Mouse (Mus musculus) forebrain, embryonic 11.5 days (tissue): ENCODE measurements around the gene Abcc4. TPM values are rescaled to one million over a fixed set of nuclear protein-coding genes. Genes with fewer than 3 reads are reported as not detected.
A peak's percentile ranks its signal among the peaks of the same experiment; 100 is the strongest.

ENCODE experiments used
- ATAC-seq: fragments of 200-750 bp; cut with Nextera tagmentation; replicated peaks from 2 replicates; pipeline ENCODE4 v1.8.0; 2017; ENCODE audit warnings: moderate TSS enrichment; ENCODE audit not compliant: low FRiP score
- DNase-seq: peaks from one replicate; pipeline ENCODE4 v3.0.0-alpha.2; 2017; ENCODE audit warnings: low spot score
- H3K27ac ChIP-seq: fragments of 300-500 bp; sonication (generic); 2 replicates; pipeline ENCODE4 v1.5.1; 2014; ENCODE audit warnings: low read depth, low read length
- H3K27me3 ChIP-seq: fragments of 300-500 bp; sonication (generic); 2 replicates; pipeline ENCODE4 v1.6.1; 2014; ENCODE audit warnings: mild to moderate bottlenecking, low read length, mixed read lengths; ENCODE audit not compliant: control insufficient read depth, insufficient read depth
- H3K36me3 ChIP-seq: fragments of 300-500 bp; sonication (generic); 2 replicates; pipeline ENCODE4 v1.6.1; 2014; ENCODE audit warnings: mild to moderate bottlenecking, low read length, moderate library complexity, mixed read lengths; ENCODE audit not compliant: control insufficient read depth, insufficient read depth
- H3K4me1 ChIP-seq: fragments of 300-500 bp; sonication (generic); replicated peaks from 2 replicates; pipeline ENCODE4 v1.6.1; 2014; ENCODE audit warnings: low read length, mixed read lengths; ENCODE audit not compliant: control insufficient read depth, insufficient read depth
- H3K4me2 ChIP-seq: fragments of 300-500 bp; sonication (generic); 2 replicates; pipeline ENCODE4 v1.6.1; 2014; ENCODE audit warnings: low read depth, mild to moderate bottlenecking, low read length, moderate library complexity, mixed read lengths; ENCODE audit not compliant: severe bottlenecking
- H3K4me3 ChIP-seq: fragments of 300-500 bp; sonication (generic); 2 replicates; pipeline ENCODE4 v1.5.1; 2014; ENCODE audit warnings: low read depth, low read length
- H3K9ac ChIP-seq: fragments of 300-500 bp; sonication (generic); 2 replicates; pipeline ENCODE4 v1.6.1; 2014; ENCODE audit warnings: low read length
- H3K9me3 ChIP-seq: fragments of 300-500 bp; sonication (generic); 2 replicates; pipeline ENCODE4 v1.6.1; 2016; ENCODE audit warnings: low read length, mixed read lengths; ENCODE audit not compliant: control insufficient read depth
- WGBS: fragments of 180-500 bp; shearing (Covaris S2); extraction: QIAGEN DNeasy Blood & Tissue Kit; methylation state at CpG from one replicate; pipeline ENCODE4 v1.1.7; 2014; 5-methylcytosine and 5-hydroxymethylcytosine counted together
- polyA plus RNA-seq: library from polyadenylated mRNA; unstranded; fragments of >200 nt; fragmentation: Nextera tagmentation; extraction: Ambion mirVana; gene quantifications from 2 replicates; pipeline ENCODE4 v1.2.1, GENCODE M21; 2014

Gene Abcc4
- polyA plus RNA-seq, 1 experiment from 2014 or later = 4.0 TPM

GRCm38 (mm10) chr14:118735114-118735513, 29.1 kb upstream of the Abcc4 start:
- 51% methylated on average over 2 of the region's 2 CpGs for WGBS

GRCm38 (mm10) chr14:118733146-118733545, 27.1 kb upstream of the Abcc4 start:
- H3K36me3 ChIP-seq = no peaks in the 10 kb centered on the region
- DNase-seq (no peak), ATAC-seq (no peak)
- H3K9me3 ChIP-seq = no peaks in the 10 kb centered on the region
- peaks cover 6% of the 10 kb centered on the region; the same call in 1 of the 2 replicates for H3K4me1 ChIP-seq
- H3K4me2 ChIP-seq = no peak overlapping the region
- H3K27ac ChIP-seq = no peak overlapping the region
- H3K27me3 ChIP-seq = no peaks in the 10 kb centered on the region
- 88% methylated on average over 5 of the region's 5 CpGs for WGBS
- H3K9ac ChIP-seq = no peak overlapping the region
- no peak overlapping the region for H3K4me3 ChIP-seq

More at GRCm38 (mm10) chr14:118735114-118735513, 29.1 kb upstream of the Abcc4 start:
- no peak for DNase-seq
- Histone ChIP-seq H3K4me3 (no peak overlapping the region), H3K4me1 (peaks cover 6% of the 10 kb centered on the region; the same call in 1 of the 2 replicates), H3K4me2 (no peak overlapping the region), H3K27ac (no peak overlapping the region), H3K36me3 (no peaks in the 10 kb centered on the region), H3K9me3 (peaks cover 1% of the 10 kb centered on the region; the same call in 1 of the 2 replicates), H3K27me3 (no peaks in the 10 kb centered on the region), H3K9ac (no peak overlapping the region)
- peak; percentile 83 for ATAC-seq

- Histone ChIP-seq H3K4me2 (no peak overlapping the region), H3K27ac (no peak overlapping the region), H3K27me3 (no peaks in the 10 kb centered on the region), H3K9ac (no peak overlapping the region), H3K36me3 (no peaks in the 10 kb centered on the region), H3K9me3 (no peaks in the 10 kb centered on the region), H3K4me3 (no peak overlapping the region), H3K4me1 (peaks cover 2% of the 10 kb centered on the region; the same call in 1 of the 2 replicates)
- DNase-seq (no peak), ATAC-seq (no peak)
- 89% methylated on average over 5 of the region's 5 CpGs for WGBS
Measured at GRCm38 (mm10) chr14:118730631-118731030, 24.6 kb upstream of the Abcc4 start.

- DNase-seq (no peak), ATAC-seq (no peak)
- Histone ChIP-seq H3K4me1 (no peaks in the 10 kb centered on the region), H3K27me3 (no peaks in the 10 kb centered on the region), H3K9me3 (no peaks in the 10 kb centered on the region), H3K9ac (no peak overlapping the region), H3K36me3 (no peaks in the 10 kb centered on the region), H3K4me2 (no peak overlapping the region), H3K4me3 (no peak overlapping the region), H3K27ac (no peak overlapping the region)
- WGBS = 90% methylated on average over 5 of the region's 5 CpGs
Measured at GRCm38 (mm10) chr14:118725467-118725866, 19.4 kb upstream of the Abcc4 start.

GRCm38 (mm10) chr14:118723920-118724693, 18.1 kb upstream of the Abcc4 start:
- 90% methylated on average over 11 of the region's 11 CpGs for WGBS
- no peak overlapping the region for H3K27ac ChIP-seq
- DNase-seq (no peak), ATAC-seq (no peak)
- H3K9ac ChIP-seq = no peak overlapping the region
- no peak overlapping the region for H3K4me2 ChIP-seq
- H3K36me3 ChIP-seq = no peaks in the 10 kb centered on the region
- H3K4me1 ChIP-seq = no peaks in the 10 kb centered on the region
- no peaks in the 10 kb centered on the region for H3K27me3 ChIP-seq
- no peaks in the 10 kb centered on the region for H3K9me3 ChIP-seq
- H3K4me3 ChIP-seq = no peak overlapping the region

GRCm38 (mm10) chr14:118719566-118720174, 13.7 kb upstream of the Abcc4 start:
- DNase-seq (no peak), ATAC-seq (no peak)
- no peak overlapping the region for H3K9ac ChIP-seq
- 64% methylated on average over 10 of the region's 10 CpGs for WGBS
- no peak overlapping the region for H3K4me3 ChIP-seq
- no peaks in the 10 kb centered on the region for H3K27me3 ChIP-seq
- no peak overlapping the region for H3K27ac ChIP-seq
- H3K9me3 ChIP-seq = no peaks in the 10 kb centered on the region
- H3K36me3 ChIP-seq = no peaks in the 10 kb centered on the region
- H3K4me1 ChIP-seq = no peaks in the 10 kb centered on the region
- H3K4me2 ChIP-seq = no peak overlapping the region

- Histone ChIP-seq H3K9me3 (no peaks in the 10 kb centered on the region), H3K27ac (no peak overlapping the region), H3K4me3 (no peak overlapping the region), H3K9ac (no peak overlapping the region), H3K27me3 (no peaks in the 10 kb centered on the region), H3K4me1 (no peaks in the 10 kb centered on the region), H3K36me3 (no peaks in the 10 kb centered on the region), H3K4me2 (no peak overlapping the region)
- ATAC-seq (no peak), DNase-seq (no peak)
- WGBS = 77% methylated on average over 7 of the region's 7 CpGs
Measured at GRCm38 (mm10) chr14:118718576-118718975, 12.6 kb upstream of the Abcc4 start.

- no peaks in the 10 kb centered on the region for H3K4me1 ChIP-seq
- WGBS = 95% methylated on average over 16 of the region's 16 CpGs
- ATAC-seq (no peak), DNase-seq (no peak)
- no peak overlapping the region for H3K4me2 ChIP-seq
- H3K4me3 ChIP-seq = no peak overlapping the region
- H3K27me3 ChIP-seq = no peaks in the 10 kb centered on the region
- H3K9ac ChIP-seq = no peak overlapping the region
- H3K27ac ChIP-seq = no peak overlapping the region
- H3K36me3 ChIP-seq = no peaks in the 10 kb centered on the region
- H3K9me3 ChIP-seq = no peaks in the 10 kb centered on the region
Measured at GRCm38 (mm10) chr14:118716372-118717312, 10.6 kb upstream of the Abcc4 start.
